In the genomic region with DNA sequence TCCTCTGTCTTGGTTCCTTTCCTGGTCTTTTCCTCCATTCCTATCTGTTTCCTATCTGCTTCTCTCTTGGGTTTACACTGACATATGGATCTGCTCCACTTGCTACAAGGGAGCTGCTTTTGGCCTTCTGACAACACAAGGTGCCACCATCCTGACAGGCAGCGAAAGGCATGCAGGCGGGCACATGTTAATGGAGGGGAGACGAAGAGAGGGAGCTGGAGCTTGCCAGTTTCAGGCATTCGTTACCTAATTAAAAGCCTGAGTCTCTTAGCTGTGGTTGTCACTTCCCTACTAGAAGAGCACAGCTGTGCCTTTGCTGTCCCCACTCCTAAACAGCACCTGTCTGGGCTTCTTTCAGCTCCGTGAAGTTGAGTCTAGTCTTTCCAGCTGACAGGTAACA, we compare ENCODE assay signal across 25 mouse cellular contexts.
A peak's percentile ranks its signal among the peaks of the same experiment; 100 is the strongest.
DNase-seq lines count a peak whose midpoint lies in the region; ATAC-seq and TF ChIP-seq lines count a peak whose summit lies in the region.
"Had no signal": no experiment of that assay in that cellular context is flagged by ENCODE, and none has a peak within 500 bp of the region (broad histone marks: within the 10 kb centered on the region; RNA-seq: fewer than 3 reads in every experiment).

No protein-coding gene starts in this region.

- no peaks in the 10 kb centered on the region for H3K27me3 ChIP-seq in forebrain, embryonic 13.5 days
- no peaks in the 10 kb centered on the region for H3K27me3 ChIP-seq in forebrain, embryonic 10.5 days (ENCODE audit: poor library complexity, severe bottlenecking)
- H3K27me3 ChIP-seq in liver, postnatal 0 days (ENCODE audit: insufficient read depth, low read length), result no peaks in the 10 kb centered on the region
- H3K27me3 ChIP-seq: hindbrain, embryonic 15.5 days; limb, embryonic 13.5 days; megakaryocyte, embryonic 14.5 days; neural tube, embryonic 15.5 days; stomach, embryonic 15.5 days had no signal

- H3K27ac ChIP-seq in forebrain, embryonic 13.5 days, result no peak overlapping the region
- no peak overlapping the region for H3K27ac ChIP-seq in forebrain, embryonic 10.5 days
- no peak overlapping the region for H3K27ac ChIP-seq in liver, postnatal 0 days (ENCODE audit: low read depth)
- H3K27ac ChIP-seq: hindbrain, embryonic 10.5 days; hindbrain, embryonic 15.5 days; limb, embryonic 13.5 days; neural tube, embryonic 15.5 days; stomach, embryonic 15.5 days had no signal

- TF ChIP-seq EP300 in liver, postnatal 0 days (IDR thresholded peaks at IDR 0.05; ENCODE audit: low read depth), result no peak

- no peak for TF ChIP-seq CTCF in liver, postnatal 0 days (IDR thresholded peaks at IDR 0.05; ENCODE audit: low read depth)

- WGBS in forebrain, embryonic 13.5 days, result 43% methylated on average over 5 of the region's 5 CpGs
- WGBS in forebrain, embryonic 10.5 days, result 75% methylated on average over 5 of the region's 5 CpGs
- WGBS in liver, postnatal 0 days (ENCODE audit: insufficient replicate concordance), result 55% methylated on average over 5 of the region's 5 CpGs

- H3K9me3 ChIP-seq in forebrain, embryonic 13.5 days (replicated peaks), result no peaks in the 10 kb centered on the region
- no peaks in the 10 kb centered on the region for H3K9me3 ChIP-seq in forebrain, embryonic 10.5 days
- no peaks in the 10 kb centered on the region for H3K9me3 ChIP-seq in liver, postnatal 0 days (ENCODE audit: low read length)
- H3K9me3 ChIP-seq: hindbrain, embryonic 10.5 days; hindbrain, embryonic 15.5 days; limb, embryonic 13.5 days; megakaryocyte, embryonic 14.5 days; neural tube, embryonic 15.5 days; stomach, embryonic 15.5 days had no signal

- H3K9ac ChIP-seq in forebrain, embryonic 13.5 days, result no peak overlapping the region
- H3K9ac ChIP-seq in liver, postnatal 0 days (replicated peaks), result no peak overlapping the region
- H3K9ac ChIP-seq: hindbrain, embryonic 15.5 days; limb, embryonic 13.5 days; neural tube, embryonic 15.5 days; stomach, embryonic 15.5 days had no signal

- no peak overlapping the region for H3K4me3 ChIP-seq in forebrain, embryonic 13.5 days
- H3K4me3 ChIP-seq in forebrain, embryonic 10.5 days, result no peak overlapping the region
- H3K4me3 ChIP-seq in liver, postnatal 0 days (ENCODE audit: low read depth, low read length), result no peak overlapping the region
- H3K4me3 ChIP-seq: erythroblast, embryonic 14.5 days; hindbrain, embryonic 10.5 days; hindbrain, embryonic 15.5 days; limb, embryonic 13.5 days; megakaryocyte, embryonic 14.5 days; neural tube, embryonic 15.5 days; stomach, embryonic 15.5 days had no signal

- peak; percentile 90 for ATAC-seq in forebrain, embryonic 13.5 days
- no peak for ATAC-seq in liver, postnatal 0 days
- ATAC-seq: inflammation-experienced regulatory T-cells, adult 6 months had no signal

- H3K4me1 ChIP-seq in forebrain, embryonic 13.5 days, result peaks cover 13% of the 10 kb centered on the region; the same call in 1 of the 2 replicates
- no peaks in the 10 kb centered on the region for H3K4me1 ChIP-seq in forebrain, embryonic 10.5 days
- H3K4me1 ChIP-seq in liver, postnatal 0 days (ENCODE audit: insufficient read depth), result no peaks in the 10 kb centered on the region
- H3K4me1 ChIP-seq: hindbrain, embryonic 10.5 days; hindbrain, embryonic 15.5 days; limb, embryonic 13.5 days; megakaryocyte, embryonic 14.5 days; neural tube, embryonic 15.5 days; stomach, embryonic 15.5 days had no signal

- H3K36me3 ChIP-seq in forebrain, embryonic 13.5 days (ENCODE audit: poor library complexity, severe bottlenecking), result no peaks in the 10 kb centered on the region
- no peaks in the 10 kb centered on the region for H3K36me3 ChIP-seq in forebrain, embryonic 10.5 days (replicated peaks)
- no peaks in the 10 kb centered on the region for H3K36me3 ChIP-seq in liver, postnatal 0 days (replicated peaks; ENCODE audit: insufficient read depth, low read length)
- H3K36me3 ChIP-seq: hindbrain, embryonic 10.5 days; hindbrain, embryonic 15.5 days; limb, embryonic 13.5 days; neural tube, embryonic 15.5 days; stomach, embryonic 15.5 days had no signal

- DNase-seq in forebrain, embryonic 10.5 days (ENCODE audit: extremely low spot score, low spot score), result no peak
- peak; percentile 5 for DNase-seq in right cerebral cortex, adult 18-20 months
- no peak for DNase-seq in right cerebral cortex, postnatal 36 days (ENCODE audit: low spot score in 2 of 2)
- DNase-seq in brain, embryonic 18.5 days (ENCODE audit: low read depth, low spot score), result peak; percentile 8
- no peak for DNase-seq in liver, postnatal 0 days
- DNase-seq: adrenal gland, postnatal 36 days; B cell, adult 2 months; gastrocnemius, postnatal 14 days; heart, postnatal 14 days; kidney, adult 11 months; kidney, postnatal 14 days; layer of hippocampus, adult 9-11 months; lung, postnatal 4 days; midbrain, embryonic 14.5 days; retina, postnatal 1 day had no signal

- H3K4me2 ChIP-seq in forebrain, embryonic 13.5 days, result no peak overlapping the region
- no peak overlapping the region for H3K4me2 ChIP-seq in liver, postnatal 0 days (ENCODE audit: low read depth, low read length)
- H3K4me2 ChIP-seq: hindbrain, embryonic 15.5 days; limb, embryonic 13.5 days; liver, embryonic 11.5 days; neural tube, embryonic 15.5 days; stomach, embryonic 15.5 days had no signal

Comparison
In these comparisons a context has a peak if more than half of its experiments do, and no peak if none do; other contexts are left out.
1. DNase-seq: peak in right cerebral cortex, adult 18-20 months (single experiment) and brain, embryonic 18.5 days (single experiment); none in forebrain, embryonic 10.5 days (single experiment), right cerebral cortex, postnatal 36 days (0 of 2) and liver, postnatal 0 days (single experiment).